Mouse (Mus musculus): Measurements from ENCODE around the gene Noxa1. TPM values are rescaled to one million over a fixed set of nuclear protein-coding genes. Genes with fewer than 3 reads are reported as not detected.
A peak's percentile ranks its signal among the peaks of the same experiment; 100 is the strongest.

Noxa1 gene
- polyA plus RNA-seq, 1 experiment, result 2.4 TPM

DNA sequence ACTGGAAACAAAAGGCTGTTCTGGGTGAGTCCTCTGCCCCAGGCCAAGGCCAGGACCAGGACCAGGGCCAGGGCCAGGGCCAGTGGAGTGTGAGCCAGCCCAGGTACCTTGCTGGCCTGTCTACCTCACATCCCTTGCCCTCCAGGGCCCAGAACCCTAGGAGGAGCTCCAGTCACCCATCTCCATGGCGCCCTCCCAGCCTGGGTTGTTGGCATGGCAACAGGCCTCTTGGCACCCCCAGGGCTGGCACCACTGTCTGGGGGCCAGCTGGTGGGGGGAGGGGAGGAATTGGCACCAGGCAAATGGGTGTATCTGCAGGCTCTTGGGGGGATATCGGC lies 39.9 kb downstream of the Noxa1 start:
- peak overlapping the region; percentile 64 for H3K4me3 ChIP-seq (replicated peaks; ENCODE audit: extremely low read depth, low read depth, low read length)
- peaks cover 6% of the 10 kb centered on the region for H3K4me1 ChIP-seq (ENCODE audit: control insufficient read depth, insufficient read depth, low read length)
- no peak for TF ChIP-seq POLR2A (IDR thresholded peaks at IDR 0.05; ENCODE audit: borderline replicate concordance, extremely low read depth, low read depth, low read length)
- TF ChIP-seq CTCF (IDR thresholded peaks at IDR 0.05; ENCODE audit: insufficient read depth, low read length), result no peak
- DNase-seq, result no peak
- WGBS, result 52% methylated on average over 2 of the region's 2 CpGs

DNA sequence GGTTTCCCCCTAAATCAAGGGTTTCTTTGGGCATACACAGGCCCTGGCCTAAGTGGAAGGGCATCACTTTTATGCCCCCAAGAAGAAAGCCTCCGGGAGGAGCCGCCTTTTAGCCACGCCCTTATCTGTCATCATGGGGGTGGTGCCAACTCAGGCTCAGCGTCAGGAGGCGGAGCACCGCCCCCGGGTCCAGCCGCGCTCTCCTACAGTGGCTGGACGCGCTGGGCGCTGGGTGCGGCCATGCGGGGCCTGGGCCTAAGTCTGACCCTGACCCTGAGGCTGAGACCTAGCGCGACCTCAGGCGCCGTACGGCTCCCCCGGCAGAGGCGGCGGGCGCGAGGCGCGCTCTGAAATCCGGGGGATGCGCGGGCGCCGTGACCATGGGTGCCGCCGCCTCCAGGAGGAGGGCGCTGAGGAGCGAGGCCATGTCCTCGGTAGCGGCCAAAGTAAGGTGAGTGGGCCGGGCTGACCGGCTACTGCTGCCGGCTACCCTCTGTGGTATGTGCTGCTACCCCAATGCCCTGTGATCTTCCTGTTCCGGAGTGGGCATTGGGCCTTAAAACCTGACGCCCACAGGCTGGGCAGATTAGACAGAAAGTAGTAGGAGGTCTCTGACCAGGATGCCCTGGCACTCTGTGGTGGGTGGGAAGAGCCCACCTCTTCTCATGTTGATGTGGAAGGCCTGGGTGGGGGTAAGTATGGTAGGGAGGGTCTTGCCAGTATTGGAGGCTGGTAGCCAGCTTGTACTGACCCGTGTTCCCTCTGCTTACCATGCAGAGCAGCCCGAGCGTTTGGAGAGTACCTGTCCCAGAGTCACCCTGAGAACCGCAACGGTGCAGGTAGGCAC lies 40.5 kb downstream of the Noxa1 start, which contains the start of gene Nsmf:
Nsmf (plus strand) TSS at position 135 of the 847 bp plus-strand sequence.
- H3K4me1 ChIP-seq (ENCODE audit: control insufficient read depth, insufficient read depth, low read length), result peaks cover 6% of the 10 kb centered on the region
- DNase-seq, result peak; percentile 89
- TF ChIP-seq POLR2A (IDR thresholded peaks at IDR 0.05; ENCODE audit: borderline replicate concordance, extremely low read depth, low read depth, low read length), result peak; percentile 64; the same call in 1 of the 2 replicates
- no peak for TF ChIP-seq CTCF (IDR thresholded peaks at IDR 0.05; ENCODE audit: insufficient read depth, low read length)
- peak within 1 kb of the TSS; percentile 64 for H3K4me3 ChIP-seq (replicated peaks; ENCODE audit: extremely low read depth, low read depth, low read length)
- WGBS, result 3% methylated on average over 47 of the region's 47 CpGs

DNA sequence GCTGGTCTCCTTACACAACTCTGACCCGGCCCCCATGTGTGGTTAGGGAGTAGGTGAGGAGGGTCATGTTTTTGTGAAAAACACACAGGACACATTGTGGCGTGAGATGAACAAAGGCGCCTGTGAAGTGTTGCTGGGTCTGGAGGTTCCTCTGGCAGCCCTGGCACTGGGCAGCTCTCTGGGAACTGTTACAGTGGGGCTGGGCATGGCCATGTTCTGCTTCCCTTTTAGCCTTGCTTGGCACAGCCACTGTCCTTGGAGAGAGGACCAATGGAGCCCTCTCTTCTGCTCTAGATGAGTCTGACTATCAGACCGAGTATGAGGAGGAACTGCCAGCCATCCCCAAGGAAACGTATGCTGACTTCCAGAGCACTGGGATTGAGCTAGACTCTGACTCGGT lies 41.8 kb downstream of the Noxa1 start:
- peaks cover 9% of the 10 kb centered on the region for H3K4me1 ChIP-seq (ENCODE audit: control insufficient read depth, insufficient read depth, low read length)
- no peak overlapping the region for H3K4me3 ChIP-seq (replicated peaks; ENCODE audit: extremely low read depth, low read depth, low read length)
- WGBS, result 90% methylated on average over 6 of the region's 6 CpGs
- TF ChIP-seq CTCF (IDR thresholded peaks at IDR 0.05; ENCODE audit: insufficient read depth, low read length) (no peak), POLR2A (IDR thresholded peaks at IDR 0.05; ENCODE audit: borderline replicate concordance, extremely low read depth, low read depth, low read length) (no peak)
- no peak for DNase-seq

DNA sequence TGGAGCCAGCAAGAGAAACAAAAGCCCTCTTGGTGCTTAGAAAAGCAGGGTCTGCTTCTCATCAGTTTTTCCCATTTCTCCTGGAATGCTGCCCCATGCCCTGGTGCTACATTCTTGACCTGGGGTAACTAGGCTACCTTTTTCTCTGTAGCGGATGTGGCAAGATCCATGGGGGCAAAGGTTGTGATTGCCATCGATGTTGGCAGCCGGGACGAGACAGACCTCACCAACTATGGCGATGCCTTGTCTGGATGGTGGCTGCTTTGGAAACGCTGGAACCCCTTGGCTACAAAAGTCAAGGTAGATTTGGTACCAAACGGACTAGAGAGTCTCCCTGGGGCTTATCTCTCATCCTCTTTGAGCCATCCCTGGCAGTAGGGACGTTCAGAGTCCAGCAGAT lies 43.5 kb downstream of the Noxa1 start:
- Histone ChIP-seq H3K4me3 (replicated peaks; ENCODE audit: extremely low read depth, low read depth, low read length) (no peak overlapping the region), H3K4me1 (ENCODE audit: control insufficient read depth, insufficient read depth, low read length) (peaks cover 9% of the 10 kb centered on the region)
- TF ChIP-seq CTCF (IDR thresholded peaks at IDR 0.05; ENCODE audit: insufficient read depth, low read length), result no peak
- DNase-seq, result no peak
- WGBS, result 91% methylated on average over 8 of the region's 8 CpGs

DNA sequence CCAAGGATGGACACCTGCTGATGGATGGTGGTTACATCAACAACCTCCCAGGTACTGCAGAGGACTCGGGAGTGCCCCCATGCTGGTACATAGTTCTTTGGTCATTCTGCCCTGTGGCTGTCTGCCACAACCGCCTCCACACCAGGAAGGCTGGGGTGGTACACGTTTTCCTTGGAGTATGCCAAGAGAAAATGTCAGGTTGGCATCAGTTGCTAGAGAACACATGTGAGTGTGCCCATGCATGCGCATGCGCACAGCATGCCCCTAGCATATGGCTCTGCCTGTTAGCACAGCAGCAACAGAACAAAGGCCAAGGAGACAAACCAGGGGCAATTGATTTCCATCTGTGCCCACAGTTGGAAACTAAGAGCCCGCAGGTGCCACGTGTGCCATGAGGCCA lies 44.0 kb downstream of the Noxa1 start:
- no peak overlapping the region for H3K4me3 ChIP-seq (replicated peaks; ENCODE audit: extremely low read depth, low read depth, low read length)

DNA sequence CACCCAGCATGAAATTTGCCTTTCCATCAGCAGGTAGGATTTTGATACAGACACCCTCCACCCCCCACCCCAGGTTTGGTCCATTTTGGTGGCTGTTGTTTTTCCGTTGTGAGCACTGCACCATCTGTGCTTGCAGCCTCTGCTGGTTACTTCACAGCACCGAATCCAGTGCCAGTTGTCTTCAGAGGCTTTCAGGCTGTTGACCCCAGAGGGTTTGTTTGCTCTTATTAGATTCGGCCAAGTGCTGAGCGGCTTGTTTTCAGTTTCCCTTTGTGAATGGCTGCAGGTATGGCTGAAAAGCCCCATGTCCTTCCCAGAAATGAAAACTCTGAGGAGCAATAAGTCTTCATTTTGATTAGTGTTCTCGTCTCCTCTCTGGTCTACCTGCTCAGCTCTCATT lies 54.9 kb downstream of the Noxa1 start:
- 77% methylated on average over 5 of the region's 5 CpGs for WGBS
- TF ChIP-seq POLR2A (IDR thresholded peaks at IDR 0.05; ENCODE audit: borderline replicate concordance, extremely low read depth, low read depth, low read length), result no peak
- no peak for TF ChIP-seq CTCF (IDR thresholded peaks at IDR 0.05; ENCODE audit: insufficient read depth, low read length)
- no peak for DNase-seq
- Histone ChIP-seq H3K4me1 (ENCODE audit: control insufficient read depth, insufficient read depth, low read length) (no peaks in the 10 kb centered on the region), H3K4me3 (replicated peaks; ENCODE audit: extremely low read depth, low read depth, low read length) (no peak overlapping the region)

More for the DNA sequence above, 44.0 kb downstream of the Noxa1 start:
- no peak for DNase-seq
- WGBS, result 89% methylated on average over 7 of the region's 7 CpGs
- TF ChIP-seq CTCF (IDR thresholded peaks at IDR 0.05; ENCODE audit: insufficient read depth, low read length) (no peak), POLR2A (IDR thresholded peaks at IDR 0.05; ENCODE audit: borderline replicate concordance, extremely low read depth, low read depth, low read length) (no peak)
- H3K4me1 ChIP-seq (ENCODE audit: control insufficient read depth, insufficient read depth, low read length), result peaks cover 9% of the 10 kb centered on the region

Other genes with a start within 250 kb of the Noxa1 start
- 41.3 and 57.3 TPM in 2 replicates for gene Ehmt1, start 175.5 kb downstream of the Noxa1 start, polyA plus RNA-seq (2012; rRNA removed)
- 221 and 242 TPM in 2 replicates for gene Arrdc1, start 159.9 kb downstream of the Noxa1 start, polyA plus RNA-seq (2012; rRNA removed)
- 3.7 and 5.5 TPM in 2 replicates for gene Zmynd19, start 145.4 kb downstream of the Noxa1 start, polyA plus RNA-seq (2012; rRNA removed)
- gene Dph7, start 132.7 kb downstream of the Noxa1 start, polyA plus RNA-seq (2012; rRNA removed), result 12.8 and 17.6 TPM in 2 replicates
- gene Mrpl41, start 120.1 kb downstream of the Noxa1 start, polyA plus RNA-seq (2012; rRNA removed), result 17.8 and 23.4 TPM in 2 replicates
- 17.6 and 26.9 TPM in 2 replicates for gene Pnpla7, start 119.1 kb downstream of the Noxa1 start, polyA plus RNA-seq (2012; rRNA removed)
- 124 and 135 TPM in 2 replicates for gene Nsmf, start 40.8 kb downstream of the Noxa1 start, polyA plus RNA-seq (2012; rRNA removed)
- 2.0 and 2.6 TPM in 2 replicates for gene Entpd8, start 14.8 kb downstream of the Noxa1 start, polyA plus RNA-seq (2012; rRNA removed)
- 46.0 and 69.2 TPM in 2 replicates for gene Nrarp, start 85.6 kb upstream of the Noxa1 start, polyA plus RNA-seq (2012; rRNA removed)
- gene Tor4a, start 101.7 kb upstream of the Noxa1 start, polyA plus RNA-seq (2012; rRNA removed), result 52.8 and 54.9 TPM in 2 replicates
- gene Nelfb, start 116.3 kb upstream of the Noxa1 start, polyA plus RNA-seq (2012; rRNA removed), result 58.0 and 94.5 TPM in 2 replicates
- gene Stpg3, start 119.5 kb upstream of the Noxa1 start, polyA plus RNA-seq (2012; rRNA removed), result not detected in 2 replicates
- gene Fam166a, start 123.6 kb upstream of the Noxa1 start, polyA plus RNA-seq (2012; rRNA removed), result 0.17 TPM in 1 of 2 replicates, not detected in the other
- 490 and 623 TPM in 2 replicates for gene Tubb4b, start 129.6 kb upstream of the Noxa1 start, polyA plus RNA-seq (2012; rRNA removed)
- gene Slc34a3, start 139.2 kb upstream of the Noxa1 start, polyA plus RNA-seq (2012; rRNA removed), result not detected in 2 replicates
- gene Rnf224, start 141.6 kb upstream of the Noxa1 start, polyA plus RNA-seq (2012; rRNA removed), result 0.76 TPM in 1 of 2 replicates, not detected in the other
- gene Rnf208, start 147.1 kb upstream of the Noxa1 start, polyA plus RNA-seq (2012; rRNA removed), result 14.1 and 28.6 TPM in 2 replicates
- 120 TPM in 1 of 2 replicates, not detected in the other for gene Cysrt1, start 147.3 kb upstream of the Noxa1 start, polyA plus RNA-seq (2012; rRNA removed)
- 15.0 and 20.9 TPM in 2 replicates for gene AL732309.1, start 151.7 kb upstream of the Noxa1 start, polyA plus RNA-seq (2012; rRNA removed)
- gene Tmem203, start 160.3 kb upstream of the Noxa1 start, polyA plus RNA-seq (2012; rRNA removed), result 53.5 and 54.5 TPM in 2 replicates
- 17.4 and 24.3 TPM in 2 replicates for gene Tprn, start 167.5 kb upstream of the Noxa1 start, polyA plus RNA-seq (2012; rRNA removed)
- gene Ssna1, start 177.3 kb upstream of the Noxa1 start, polyA plus RNA-seq (2012; rRNA removed), result 41.6 and 49.5 TPM in 2 replicates
- 82.1 and 133 TPM in 2 replicates for gene Anapc2, start 177.3 kb upstream of the Noxa1 start, polyA plus RNA-seq (2012; rRNA removed)
- 0.40 TPM in 1 of 2 replicates, not detected in the other for gene Tmem210, start 193.0 kb upstream of the Noxa1 start, polyA plus RNA-seq (2012; rRNA removed)
- gene Lrrc26, start 194.8 kb upstream of the Noxa1 start, polyA plus RNA-seq (2012; rRNA removed), result 52.8 and 59.6 TPM in 2 replicates
- 0.46 and 0.52 TPM in 2 replicates for gene Grin1, start 224.0 kb upstream of the Noxa1 start, polyA plus RNA-seq (2012; rRNA removed)
- gene Man1b1, start 237.2 kb upstream of the Noxa1 start, polyA plus RNA-seq (2012; rRNA removed), result 14.4 and 18.1 TPM in 2 replicates

Data from lung, adult 2 months (tissue).